Mouse (Mus musculus) limb, embryonic 14.5 days (tissue): ENCODE data around the gene Zswim4. TPM values are rescaled to one million over a fixed set of nuclear protein-coding genes. Genes with fewer than 3 reads are reported as not detected.
A peak's percentile ranks its signal among the peaks of the same experiment; 100 is the strongest.

ENCODE experiments used
- ATAC-seq: fragments of 200-750 bp; cut with Nextera tagmentation; 2 replicates; pipeline ENCODE4 v1.8.0; 2017; ENCODE audit warnings: low read depth, moderate number of reproducible peaks, moderate TSS enrichment; ENCODE audit not compliant: low FRiP score
- DNase-seq: peaks from one replicate; pipeline ENCODE4 v3.0.0-alpha.2; 2015; ENCODE audit warnings: low spot score
- H3K27ac ChIP-seq: fragments of 300-500 bp; sonication (generic); replicated peaks from 2 replicates; pipeline ENCODE4 v1.5.1; 2014; ENCODE audit warnings: low read depth, mild to moderate bottlenecking, low read length, moderate library complexity, mixed read lengths
- H3K27me3 ChIP-seq: fragments of 300-500 bp; sonication (generic); 2 replicates; pipeline ENCODE4 v1.6.1; 2014; ENCODE audit warnings: low read length, mixed read lengths; ENCODE audit not compliant: control insufficient read depth, insufficient read depth
- H3K36me3 ChIP-seq: fragments of 300-500 bp; sonication (generic); 2 replicates; pipeline ENCODE4 v1.6.1; 2014; ENCODE audit warnings: mild to moderate bottlenecking, low read length, moderate library complexity, mixed read lengths; ENCODE audit not compliant: control insufficient read depth, insufficient read depth
- H3K4me1 ChIP-seq: fragments of 300-500 bp; sonication (generic); 2 replicates; pipeline ENCODE4 v1.6.1; 2014; ENCODE audit warnings: antibody characterized with exemption, low read length, mixed read lengths; ENCODE audit not compliant: control insufficient read depth, insufficient read depth
- H3K4me2 ChIP-seq: fragments of 300-500 bp; sonication (generic); replicated peaks from 2 replicates; pipeline ENCODE4 v1.6.1; 2014; ENCODE audit warnings: low read depth, mild to moderate bottlenecking, low read length, moderate library complexity; ENCODE audit not compliant: severe bottlenecking
- H3K4me3 ChIP-seq: fragments of 300-500 bp; sonication (generic); replicated peaks from 2 replicates; pipeline ENCODE4 v1.5.1; 2014; ENCODE audit warnings: low read length
- H3K9ac ChIP-seq: fragments of 300-500 bp; sonication (generic); 2 replicates; pipeline ENCODE4 v1.6.1; 2014; ENCODE audit warnings: mild to moderate bottlenecking, low read depth, low read length, moderate library complexity; ENCODE audit not compliant: severe bottlenecking
- H3K9me3 ChIP-seq: fragments of 300-500 bp; sonication (generic); 2 replicates; pipeline ENCODE4 v1.6.1; 2016; ENCODE audit warnings: low read length; ENCODE audit not compliant: control insufficient read depth
- POLR2A ChIP-seq: fragments of 200-500 bp; IDR thresholded peaks from 2 replicates; pipeline ENCODE4 v1.8.0; 2012; ENCODE audit warnings: inconsistent platforms, mild to moderate bottlenecking, moderate library complexity, borderline replicate concordance; ENCODE audit not compliant: insufficient read depth, insufficient read length; ENCODE audit errors: extremely low read depth
- WGBS: fragments of 180-500 bp; shearing (Covaris S2); extraction: QIAGEN DNeasy Blood & Tissue Kit; methylation state at CpG from one replicate; pipeline ENCODE4 v1.1.7; 2014; 5-methylcytosine and 5-hydroxymethylcytosine counted together
- microRNA counts: library from miRNA; unstranded; fragments of <30 nt; microRNA quantifications from one replicate; lab custom pipeline; 2016
- microRNA-seq: library from miRNA; unstranded; fragments of <30 nt; microRNA quantifications from one replicate; pipeline ENCODE4, GENCODE M21; 2016
- polyA plus RNA-seq, 2 experiments: library from polyadenylated mRNA; depleted of rRNA in 1 of 2; stranded (reverse) in 1 of 2; unstranded in 1 of 2; fragments of >200 nt; fragmentation: Nextera tagmentation in 1 of 2; extraction: Ambion mirVana in 1 of 2; gene quantifications; 2 replicates each; pipeline versions ENCODE4 v1.2.1 to v1.2.3; 2012 to 2014

The Zswim4 gene
- polyA plus RNA-seq, 2 experiments = 13.9 to 23.8 TPM

DNA sequence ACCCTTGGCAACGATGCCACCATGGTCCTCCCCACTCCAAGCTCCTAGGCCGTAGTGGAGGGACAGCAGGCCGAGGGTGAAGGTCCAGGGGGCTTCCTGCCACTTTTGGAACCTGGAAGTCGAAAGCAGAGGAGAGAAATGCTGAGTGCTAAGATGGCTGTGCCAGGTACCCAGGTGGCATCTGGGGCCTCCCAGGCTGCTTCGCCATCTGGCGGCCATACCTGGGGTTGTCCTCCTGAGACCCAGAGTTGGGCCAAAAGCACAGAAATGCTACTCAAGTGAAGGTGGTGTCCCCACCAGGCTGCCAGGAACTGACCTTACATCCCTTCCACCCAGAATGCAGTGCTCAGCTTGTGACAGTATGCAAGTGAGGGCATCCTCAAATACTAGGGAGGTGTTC, 63.0 kb downstream of the Zswim4 start:
- peaks cover 48% of the 10 kb centered on the region for H3K36me3 ChIP-seq
- H3K27me3 ChIP-seq = no peaks in the 10 kb centered on the region
- no peak overlapping the region for H3K4me3 ChIP-seq
- no peak overlapping the region for H3K4me2 ChIP-seq
- DNase-seq = no peak
- no peak for TF ChIP-seq POLR2A
- ATAC-seq = no peak
- no peak overlapping the region for H3K9ac ChIP-seq
- WGBS = 89% methylated on average over 6 of the region's 6 CpGs
- H3K27ac ChIP-seq = no peak overlapping the region
- H3K9me3 ChIP-seq = no peaks in the 10 kb centered on the region
- H3K4me1 ChIP-seq = no peaks in the 10 kb centered on the region

DNA sequence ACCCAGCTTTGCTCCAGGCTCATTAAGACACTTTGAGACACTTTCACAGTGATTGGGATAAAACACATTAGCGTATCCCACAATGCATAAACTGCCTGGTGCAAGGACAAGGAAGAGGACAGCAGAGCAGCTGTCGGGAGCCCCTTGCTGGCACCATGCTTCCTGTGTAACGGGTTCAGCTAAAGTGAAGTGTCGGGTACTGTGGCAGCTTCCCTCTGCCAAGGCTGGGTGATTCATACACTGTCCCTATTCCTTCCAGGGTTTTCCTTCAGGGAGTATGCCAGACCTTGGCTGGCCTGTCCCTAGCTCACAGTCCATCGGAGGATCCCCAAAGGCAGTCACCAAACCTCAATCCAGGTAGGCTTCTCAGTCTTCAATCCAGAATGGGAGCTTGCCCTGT, 66.8 kb downstream of the Zswim4 start:
- no peak for DNase-seq
- Histone ChIP-seq H3K27me3 (no peaks in the 10 kb centered on the region), H3K9me3 (no peaks in the 10 kb centered on the region), H3K4me2 (no peak overlapping the region), H3K4me1 (no peaks in the 10 kb centered on the region), H3K9ac (no peak overlapping the region), H3K36me3 (peaks cover 38% of the 10 kb centered on the region), H3K4me3 (no peak overlapping the region), H3K27ac (no peak overlapping the region)
- no peak for TF ChIP-seq POLR2A
- no peak for ATAC-seq
- WGBS = 94% methylated on average over 5 of the region's 5 CpGs

DNA sequence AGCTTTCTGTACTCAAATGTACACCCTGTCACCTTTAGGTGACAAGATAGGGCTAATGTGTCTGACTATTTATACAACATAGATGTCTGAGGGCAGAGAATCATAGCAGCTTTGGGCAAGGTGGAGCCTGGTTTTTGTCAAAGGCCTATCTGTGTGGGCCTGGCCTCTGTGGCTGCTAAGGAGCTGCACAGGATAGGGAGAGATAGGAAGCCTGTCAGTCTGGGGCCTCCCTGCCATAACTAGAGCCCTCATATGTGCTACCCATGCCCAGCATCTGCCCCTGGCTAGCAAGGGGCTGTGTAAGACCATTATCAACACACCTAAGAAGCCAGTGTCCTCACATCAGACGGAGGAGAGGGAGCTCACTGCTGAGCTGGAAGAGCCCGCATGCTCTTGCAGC, 69.2 kb downstream of the Zswim4 start:
- no peaks in the 10 kb centered on the region for H3K4me1 ChIP-seq
- H3K9me3 ChIP-seq = no peaks in the 10 kb centered on the region
- ATAC-seq (no peak), DNase-seq (no peak)
- peaks cover 15% of the 10 kb centered on the region for H3K36me3 ChIP-seq
- TF ChIP-seq POLR2A = no peak
- no peak overlapping the region for H3K27ac ChIP-seq
- H3K9ac ChIP-seq = no peak overlapping the region
- WGBS = 91% methylated on average over 2 of the region's 2 CpGs
- no peak overlapping the region for H3K4me3 ChIP-seq
- no peak overlapping the region for H3K4me2 ChIP-seq
- no peaks in the 10 kb centered on the region for H3K27me3 ChIP-seq

MicroRNAs encoded within 50 kb of the gene (microRNA counts, 519-probe panel; counts per million panel counts)
- 3,253 counts per million, percentile 62 among the panel's probes with 10 or more counts for microRNA mmu-miR-181c (lab: Ali Mortazavi, UCI)
- microRNA mmu-miR-23a (lab: Ali Mortazavi, UCI) = 4,551 counts per million, percentile 90 among the panel's probes with 10 or more counts
- microRNA mmu-miR-27a (lab: Ali Mortazavi, UCI) = 4,901 counts per million, percentile 94 among the panel's probes with 10 or more counts

Small RNA genes lying within 50 kb of the gene (microRNA-seq; reads per million reads assigned to microRNA genes)
- gene Mir181c = 7,041 reads per million, percentile 92 among the genes with 10 or more reads in this experiment
- gene Mir181d = 5,242 reads per million, percentile 90 among the genes with 10 or more reads in this experiment
- 21,112 reads per million, percentile 97 among the genes with 10 or more reads in this experiment for gene Mir23a
- not detected for gene Mir24-2
- gene Mir27a = 542 reads per million, percentile 66 among the genes with 10 or more reads in this experiment
- gene Mir3074-2 = not detected

Other genes with a start within 250 kb of the Zswim4 start
- 99.8 and 111 TPM in 2 replicates for gene Samd1, start 239.4 kb downstream of the Zswim4 start, polyA plus RNA-seq (2012; rRNA removed)
- 17.2 and 17.4 TPM in 2 replicates for gene Samd1, start 239.4 kb downstream of the Zswim4 start, polyA plus RNA-seq (2014; fragmentation: Nextera tagmentation; extraction: Ambion mirVana)
- 0.72 and 0.73 TPM in 2 replicates for gene 1700067K01Rik, start 235.6 kb downstream of the Zswim4 start, polyA plus RNA-seq (2012; rRNA removed)
- gene 1700067K01Rik, start 235.6 kb downstream of the Zswim4 start, polyA plus RNA-seq (2014; fragmentation: Nextera tagmentation; extraction: Ambion mirVana) = 1.6 and 2.3 TPM in 2 replicates
- 0.35 and 1.1 TPM in 2 replicates for gene 2210011C24Rik, start 224.9 kb downstream of the Zswim4 start, polyA plus RNA-seq (2012; rRNA removed)
- gene 2210011C24Rik, start 224.9 kb downstream of the Zswim4 start, polyA plus RNA-seq (2014; fragmentation: Nextera tagmentation; extraction: Ambion mirVana) = 0.44 and 2.0 TPM in 2 replicates
- 4.5 and 8.6 TPM in 2 replicates for gene Palm3, start 215.6 kb downstream of the Zswim4 start, polyA plus RNA-seq (2012; rRNA removed)
- gene Palm3, start 215.6 kb downstream of the Zswim4 start, polyA plus RNA-seq (2014; fragmentation: Nextera tagmentation; extraction: Ambion mirVana) = 3.0 and 4.6 TPM in 2 replicates
- gene Il27ra, start 194.5 kb downstream of the Zswim4 start, polyA plus RNA-seq (2012; rRNA removed) = 2.1 and 2.3 TPM in 2 replicates
- gene Il27ra, start 194.5 kb downstream of the Zswim4 start, polyA plus RNA-seq (2014; fragmentation: Nextera tagmentation; extraction: Ambion mirVana) = 0.78 and 0.79 TPM in 2 replicates
- not detected in 2 replicates for gene Rln3, start 192.1 kb downstream of the Zswim4 start, polyA plus RNA-seq (2012; rRNA removed)
- not detected in 2 replicates for gene Rln3, start 192.1 kb downstream of the Zswim4 start, polyA plus RNA-seq (2014; fragmentation: Nextera tagmentation; extraction: Ambion mirVana)
- gene Gm10643, start 171.9 kb downstream of the Zswim4 start, polyA plus RNA-seq (2012; rRNA removed) = 2.2 and 2.6 TPM in 2 replicates
- 2.0 and 2.1 TPM in 2 replicates for gene Gm10643, start 171.9 kb downstream of the Zswim4 start, polyA plus RNA-seq (2014; fragmentation: Nextera tagmentation; extraction: Ambion mirVana)
- 30.4 and 39.4 TPM in 2 replicates for gene Rfx1, start 170.2 kb downstream of the Zswim4 start, polyA plus RNA-seq (2012; rRNA removed)
- 9.8 and 12.8 TPM in 2 replicates for gene Rfx1, start 170.2 kb downstream of the Zswim4 start, polyA plus RNA-seq (2014; fragmentation: Nextera tagmentation; extraction: Ambion mirVana)
- 79.5 and 103 TPM in 2 replicates for gene Dcaf15, start 132.3 kb downstream of the Zswim4 start, polyA plus RNA-seq (2012; rRNA removed)
- gene Dcaf15, start 132.3 kb downstream of the Zswim4 start, polyA plus RNA-seq (2014; fragmentation: Nextera tagmentation; extraction: Ambion mirVana) = 8.7 and 11.5 TPM in 2 replicates
- gene Podnl1, start 111.1 kb downstream of the Zswim4 start, polyA plus RNA-seq (2012; rRNA removed) = 4.9 and 6.7 TPM in 2 replicates
- 1.3 and 1.5 TPM in 2 replicates for gene Podnl1, start 111.1 kb downstream of the Zswim4 start, polyA plus RNA-seq (2014; fragmentation: Nextera tagmentation; extraction: Ambion mirVana)
- 30.9 and 34.3 TPM in 2 replicates for gene Cc2d1a, start 89.1 kb downstream of the Zswim4 start, polyA plus RNA-seq (2012; rRNA removed)
- gene Cc2d1a, start 89.1 kb downstream of the Zswim4 start, polyA plus RNA-seq (2014; fragmentation: Nextera tagmentation; extraction: Ambion mirVana) = 21.6 and 22.9 TPM in 2 replicates
- gene 4930432K21Rik, start 89.0 kb downstream of the Zswim4 start, polyA plus RNA-seq (2012; rRNA removed) = 1.7 TPM in 2 replicates
- 0.44 and 0.72 TPM in 2 replicates for gene 4930432K21Rik, start 89.0 kb downstream of the Zswim4 start, polyA plus RNA-seq (2014; fragmentation: Nextera tagmentation; extraction: Ambion mirVana)
- 3.0 and 4.8 TPM in 2 replicates for gene Nanos3, start 51.8 kb downstream of the Zswim4 start, polyA plus RNA-seq (2012; rRNA removed)
- gene Nanos3, start 51.8 kb downstream of the Zswim4 start, polyA plus RNA-seq (2014; fragmentation: Nextera tagmentation; extraction: Ambion mirVana) = 5.4 and 5.8 TPM in 2 replicates
- gene D8Ertd738e, start 12.7 kb upstream of the Zswim4 start, polyA plus RNA-seq (2012; rRNA removed) = 173 and 221 TPM in 2 replicates
- 374 and 380 TPM in 2 replicates for gene D8Ertd738e, start 12.7 kb upstream of the Zswim4 start, polyA plus RNA-seq (2014; fragmentation: Nextera tagmentation; extraction: Ambion mirVana)
- gene Mri1, start 20.3 kb upstream of the Zswim4 start, polyA plus RNA-seq (2012; rRNA removed) = 49.3 and 107 TPM in 2 replicates
- 58.1 and 60.4 TPM in 2 replicates for gene Mri1, start 20.3 kb upstream of the Zswim4 start, polyA plus RNA-seq (2014; fragmentation: Nextera tagmentation; extraction: Ambion mirVana)
- 38.0 and 39.5 TPM in 2 replicates for gene Ccdc130, start 33.3 kb upstream of the Zswim4 start, polyA plus RNA-seq (2012; rRNA removed)
- gene Ccdc130, start 33.3 kb upstream of the Zswim4 start, polyA plus RNA-seq (2014; fragmentation: Nextera tagmentation; extraction: Ambion mirVana) = 16.5 and 19.1 TPM in 2 replicates
- 20.1 and 24.3 TPM in 2 replicates for gene Cacna1a, start 151.4 kb upstream of the Zswim4 start, polyA plus RNA-seq (2012; rRNA removed)
- 6.8 and 8.7 TPM in 2 replicates for gene Cacna1a, start 151.4 kb upstream of the Zswim4 start, polyA plus RNA-seq (2014; fragmentation: Nextera tagmentation; extraction: Ambion mirVana)